Mouse (Mus musculus) embryonic fibroblast, embryonic 13.5 days (primary cell): ENCODE results near the gene Zfp282. TPM values are rescaled to one million over a fixed set of nuclear protein-coding genes. Genes with fewer than 3 reads are reported as not detected.

ENCODE experiments used
- H3K27ac ChIP-seq: 2 replicates; pipeline ENCODE4 v1.5.1; 2012; ENCODE audit warnings: low read length, control low read depth, inconsistent platforms; ENCODE audit not compliant: insufficient read depth
- H3K4me1 ChIP-seq: 2 replicates; pipeline ENCODE4 v1.6.1; 2011; ENCODE audit warnings: low read length; ENCODE audit not compliant: control insufficient read depth, insufficient read depth
- H3K4me3 ChIP-seq: 2 replicates; pipeline ENCODE4 v1.5.1; 2011; ENCODE audit warnings: mild to moderate bottlenecking, control low read depth, low read length; ENCODE audit not compliant: insufficient read depth
- CTCF ChIP-seq: IDR thresholded peaks from 2 replicates; pipeline ENCODE4 v1.5.1; 2011; ENCODE audit warnings: mild to moderate bottlenecking, control low read depth, low read length, moderate library complexity, borderline replicate concordance; ENCODE audit not compliant: insufficient read depth
- POLR2A ChIP-seq: IDR thresholded peaks from 2 replicates; pipeline ENCODE4 v1.6.1; 2011; ENCODE audit warnings: low read depth, mild to moderate bottlenecking, control low read depth, low read length, moderate library complexity
- polyA plus RNA-seq: library from polyadenylated mRNA; stranded (reverse); fragments of >200 nt; gene quantifications from 2 replicates; pipeline ENCODE4 v1.2.4, GENCODE M21; 2011; ENCODE audit warnings: low read depth; ENCODE audit not compliant: missing spikeins, insufficient read length

Gene Zfp282
- polyA plus RNA-seq, 1 experiment: 9.6 TPM

- H3K4me1 ChIP-seq: 0 out of 2 replicates have a peak, but pooled peaks cover 6% of the 10 kb centered on the region
- TF ChIP-seq CTCF (no peak), POLR2A (no peak)
- no peak overlapping the region for H3K27ac ChIP-seq
- H3K4me3 ChIP-seq: no peak overlapping the region
Measured at GRCm38 (mm10) chr6:47880166-47880565, 3.2 kb downstream of the Zfp282 start.

GRCm38 (mm10) chr6:47888812-47889383, 11.9 kb downstream of the Zfp282 start:
- TF ChIP-seq CTCF (no peak), POLR2A (no peak)
- H3K27ac ChIP-seq: no peak overlapping the region
- no peak overlapping the region for H3K4me3 ChIP-seq
- H3K4me1 ChIP-seq: no peaks in the 10 kb centered on the region

DNA sequence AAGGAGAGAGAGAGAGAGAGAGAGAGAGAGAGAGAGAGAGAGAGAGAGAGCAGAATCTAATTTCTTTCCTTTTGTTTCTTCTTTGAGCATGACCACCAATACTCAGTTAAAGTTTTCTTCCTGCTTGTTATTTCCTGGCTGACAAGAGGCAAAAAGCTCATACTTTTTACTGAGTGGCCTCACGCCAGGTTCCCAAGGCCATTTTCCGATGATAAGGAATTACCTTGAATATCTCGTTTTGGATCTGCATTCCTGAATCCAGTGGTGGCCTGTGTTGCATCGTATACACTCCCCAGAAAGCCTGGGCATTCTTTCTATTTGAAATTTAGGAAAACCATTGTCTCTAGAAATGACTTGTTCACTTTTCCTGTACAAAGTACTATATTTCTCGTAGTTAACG, 22.4 kb downstream of the Zfp282 start:
- Histone ChIP-seq H3K27ac (no peak overlapping the region), H3K4me3 (no peak overlapping the region), H3K4me1 (no peaks in the 10 kb centered on the region)
- TF ChIP-seq POLR2A (no peak), CTCF (no peak)

DNA sequence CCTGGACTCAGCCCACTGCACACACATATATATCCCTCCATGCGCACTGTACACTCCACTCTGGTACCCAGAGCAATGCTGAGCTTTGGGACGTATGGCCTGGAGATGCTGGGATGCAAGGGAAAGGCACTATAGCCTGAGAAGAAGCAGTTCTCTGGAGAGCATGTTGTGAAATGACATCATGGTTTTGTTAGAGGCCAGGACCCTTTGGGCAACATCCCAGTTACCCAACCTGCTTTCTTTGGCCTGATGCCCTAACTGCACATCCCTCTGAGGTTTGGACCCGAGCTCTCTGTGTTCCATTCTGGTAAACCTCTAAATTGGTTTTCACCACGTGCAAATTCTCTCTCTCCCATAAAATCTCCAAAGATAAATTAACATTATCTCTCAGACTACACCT, 26.6 kb downstream of the Zfp282 start:
- H3K4me3 ChIP-seq: no peak overlapping the region
- H3K4me1 ChIP-seq: no peaks in the 10 kb centered on the region
- TF ChIP-seq POLR2A (no peak), CTCF (no peak)
- H3K27ac ChIP-seq: no peak overlapping the region

- Histone ChIP-seq H3K4me3 (no peak overlapping the region), H3K27ac (no peak overlapping the region), H3K4me1 (no peaks in the 10 kb centered on the region)
- TF ChIP-seq CTCF (no peak), POLR2A (no peak)
Measured at GRCm38 (mm10) chr6:47904361-47904760, 27.4 kb downstream of the Zfp282 start.

DNA sequence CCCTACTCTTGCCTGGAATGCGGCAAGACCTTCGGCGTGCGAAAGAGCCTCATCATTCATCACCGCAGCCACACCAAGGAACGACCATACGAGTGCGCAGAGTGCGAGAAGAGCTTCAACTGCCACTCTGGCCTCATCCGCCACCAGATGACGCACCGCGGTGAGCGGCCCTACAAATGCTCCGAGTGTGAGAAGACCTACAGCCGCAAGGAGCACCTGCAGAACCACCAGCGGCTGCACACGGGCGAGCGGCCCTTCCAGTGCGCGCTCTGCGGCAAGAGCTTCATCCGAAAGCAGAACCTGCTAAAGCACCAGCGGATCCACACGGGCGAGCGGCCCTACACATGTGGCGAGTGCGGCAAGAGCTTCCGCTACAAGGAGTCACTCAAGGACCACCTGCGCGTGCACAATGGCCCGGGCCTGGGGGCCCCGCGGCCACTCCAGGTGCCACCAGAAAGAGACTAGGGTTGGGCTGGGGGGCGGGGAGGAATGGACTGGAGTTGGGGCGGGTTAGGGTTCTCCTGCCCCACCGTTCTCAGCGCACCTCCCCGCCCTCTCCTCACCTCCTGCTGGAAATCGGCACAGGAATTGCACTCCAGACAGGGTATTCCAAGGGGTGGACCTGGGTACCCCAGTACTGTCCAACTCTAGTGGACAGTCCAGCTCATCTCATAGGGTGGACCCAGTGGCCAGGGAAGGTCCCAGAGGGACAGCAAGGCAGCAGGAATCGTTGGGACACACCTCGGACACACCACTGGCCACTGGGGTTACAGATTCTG, 28.1 kb downstream of the Zfp282 start:
- no peak overlapping the region for H3K4me3 ChIP-seq
- no peak for TF ChIP-seq CTCF
- no peak for TF ChIP-seq POLR2A
- no peak overlapping the region for H3K27ac ChIP-seq
- no peaks in the 10 kb centered on the region for H3K4me1 ChIP-seq

DNA sequence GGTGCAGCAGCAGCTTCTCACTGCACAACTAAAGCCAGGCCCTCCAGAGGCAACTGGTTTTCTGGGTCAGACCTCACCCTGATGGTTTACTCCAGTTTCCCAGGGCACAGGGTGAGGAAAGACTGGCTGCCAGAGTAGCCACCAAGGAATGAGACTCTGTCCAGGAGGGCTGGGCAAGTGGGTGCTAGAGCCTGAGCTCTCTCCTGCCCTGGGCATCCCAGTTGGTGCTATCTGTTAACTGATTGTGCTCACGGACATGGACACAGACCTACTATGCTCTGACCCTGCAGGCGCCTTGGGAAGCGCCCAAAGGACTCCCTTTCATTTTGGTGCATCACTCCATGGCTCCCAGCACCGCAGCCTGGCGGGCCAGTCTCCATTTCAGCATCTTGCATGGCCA, 29.3 kb downstream of the Zfp282 start:
- TF ChIP-seq POLR2A (no peak), CTCF (no peak)
- H3K4me3 ChIP-seq: no peak overlapping the region
- no peaks in the 10 kb centered on the region for H3K4me1 ChIP-seq
- H3K27ac ChIP-seq: no peak overlapping the region

DNA sequence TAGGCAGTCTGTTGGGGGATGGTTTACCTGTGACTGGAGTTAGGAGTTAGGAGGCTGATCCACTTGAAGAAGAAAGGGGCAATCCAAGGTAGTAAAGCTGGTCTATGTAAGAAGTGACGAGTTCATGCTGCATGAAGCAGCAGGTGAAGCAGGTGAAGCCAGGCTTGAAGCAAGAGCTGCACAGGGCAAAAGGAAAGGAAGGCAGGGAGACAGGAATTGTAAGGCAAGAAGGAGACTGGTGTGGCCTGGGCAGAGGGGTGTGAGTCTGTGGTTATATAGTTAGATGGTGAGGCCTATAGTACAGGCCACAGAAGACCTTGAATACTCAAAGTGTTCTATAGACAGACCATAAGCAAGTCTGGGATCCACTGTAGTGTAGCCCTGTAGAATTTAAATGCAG, 32.0 kb downstream of the Zfp282 start:
- Histone ChIP-seq H3K4me3 (no peak overlapping the region), H3K4me1 (no peaks in the 10 kb centered on the region), H3K27ac (no peak overlapping the region)
- TF ChIP-seq POLR2A: no peak
- no peak for TF ChIP-seq CTCF

- Histone ChIP-seq H3K4me1 (no peaks in the 10 kb centered on the region), H3K27ac (no peak overlapping the region), H3K4me3 (no peak overlapping the region)
- TF ChIP-seq CTCF (no peak), POLR2A (no peak)
Measured at GRCm38 (mm10) chr6:47911650-47912049, 34.6 kb downstream of the Zfp282 start.

DNA sequence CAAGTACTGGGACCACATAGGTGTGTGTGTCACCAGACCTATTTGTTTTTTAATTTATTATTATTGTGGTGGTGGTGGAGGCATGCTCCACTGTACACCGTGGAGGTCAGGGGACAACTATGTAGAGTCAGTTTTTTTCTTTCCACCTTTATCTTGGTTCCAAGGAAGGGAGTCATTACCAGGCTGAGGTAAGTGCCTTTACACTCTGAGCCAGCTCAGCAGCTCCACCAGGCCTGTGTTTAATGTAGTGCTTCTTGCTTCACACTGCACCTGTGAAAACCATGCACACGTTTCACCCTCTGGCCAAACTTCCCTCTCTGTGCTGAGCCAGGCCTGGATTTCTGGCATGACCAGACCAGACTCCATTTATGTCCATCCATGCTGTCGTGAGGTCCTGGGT, 36.0 kb downstream of the Zfp282 start:
- Histone ChIP-seq H3K4me1 (no peaks in the 10 kb centered on the region), H3K4me3 (no peak overlapping the region), H3K27ac (no peak overlapping the region)
- TF ChIP-seq CTCF: no peak
- no peak for TF ChIP-seq POLR2A
